Mouse (Mus musculus): ENCODE results near the gene Plgrkt.
"Not testable (repeated sequence)": the region's sequence is repeated elsewhere in the genome, so short reads cannot be mapped to it uniquely, and the experiment has no call there.

The Plgrkt gene

GRCm38 (mm10) chr19:29366969-29367622 is at the start of gene Plgrkt, which contains the start of gene Cd274:
TSS of gene Plgrkt (minus strand) at chr19:29367390.
TSS of gene Cd274 (plus strand) at chr19:29367455.
- DNase-seq (ENCODE audit: low read depth), result peak; percentile 96

DNA sequence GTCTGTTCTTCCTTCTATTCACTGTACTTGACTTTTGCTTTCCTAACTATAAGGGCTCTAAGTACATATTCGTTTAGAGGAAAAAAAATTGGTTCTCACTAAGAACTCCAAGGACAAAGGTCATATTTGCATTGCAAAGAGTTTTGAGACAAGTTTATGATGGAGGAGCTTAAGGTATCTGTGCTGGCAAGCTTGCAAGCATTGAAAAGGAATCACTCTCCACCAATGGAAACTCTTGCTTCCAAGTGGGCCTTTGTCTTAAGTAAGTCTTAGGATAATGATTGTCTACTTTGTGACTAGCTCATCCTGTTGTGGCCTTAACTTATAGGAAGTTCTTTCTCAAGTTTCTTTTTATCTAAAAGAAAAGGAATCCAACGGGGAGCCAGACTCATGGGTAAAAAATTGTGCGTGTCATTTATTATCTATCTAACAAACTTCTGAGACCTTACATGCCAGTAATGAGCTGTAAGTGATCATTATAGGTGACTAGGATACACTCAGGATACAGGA is 49.3 kb upstream of the Plgrkt start:
- DNase-seq (ENCODE audit: low read depth), result no peak

- DNase-seq (ENCODE audit: low read depth), result not testable (repeated sequence)
Measured at GRCm38 (mm10) chr19:29414917-29415316, 47.7 kb upstream of the Plgrkt start.

- no peak for DNase-seq (ENCODE audit: low read depth)
Measured at GRCm38 (mm10) chr19:29414513-29414912, 47.3 kb upstream of the Plgrkt start.

DNA sequence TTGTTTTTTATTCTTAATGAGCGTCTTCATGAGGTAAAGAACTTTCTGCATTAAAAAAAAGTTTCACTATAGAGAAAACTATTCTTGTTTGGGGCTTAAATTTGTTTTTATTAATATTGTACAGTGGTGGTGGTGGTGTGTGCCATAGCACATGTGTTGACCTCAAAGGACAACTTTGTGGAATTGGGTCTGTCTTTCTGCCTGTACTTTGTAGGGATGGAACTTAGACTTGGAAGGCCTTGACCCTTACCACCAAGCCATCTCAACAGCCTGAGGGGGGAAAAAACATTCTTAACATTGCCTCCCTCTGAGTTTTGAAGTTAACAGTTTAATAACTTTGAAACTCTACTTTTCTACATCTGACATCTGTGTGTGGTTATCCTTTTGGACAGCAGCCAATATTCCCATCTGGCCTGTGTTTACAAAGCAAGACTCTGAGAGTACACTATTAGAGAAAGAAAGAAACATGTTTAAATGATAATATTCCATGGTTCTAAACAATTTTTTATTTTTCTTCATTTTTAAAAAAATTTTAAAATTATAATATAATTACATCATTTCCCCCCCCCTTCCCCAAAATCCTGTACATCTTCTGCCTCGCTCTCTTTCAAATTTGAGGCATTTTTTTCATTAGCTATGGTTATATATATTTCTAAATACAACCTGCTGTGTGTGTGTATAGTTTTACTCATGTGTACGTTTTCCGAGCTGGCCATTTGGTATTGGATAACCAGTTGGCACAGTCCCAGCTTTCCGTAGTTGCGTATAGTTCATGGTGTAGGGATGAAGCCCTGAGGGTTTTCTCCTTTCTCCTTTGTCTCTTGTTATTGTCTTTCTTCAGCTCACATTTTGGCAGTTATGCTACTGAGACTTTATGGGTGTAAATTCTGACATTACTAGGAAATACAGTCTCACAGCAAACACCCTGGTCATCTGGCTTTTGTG is 45.6 kb upstream of the Plgrkt start:
- DNase-seq (ENCODE audit: low read depth), result no peak

- no peak for DNase-seq (ENCODE audit: low read depth)
Measured at GRCm38 (mm10) chr19:29410619-29411018, 43.4 kb upstream of the Plgrkt start, which contains the start of gene Pdcd1lg2. TSS of gene Pdcd1lg2 (plus strand) at chr19:29410919.

DNA sequence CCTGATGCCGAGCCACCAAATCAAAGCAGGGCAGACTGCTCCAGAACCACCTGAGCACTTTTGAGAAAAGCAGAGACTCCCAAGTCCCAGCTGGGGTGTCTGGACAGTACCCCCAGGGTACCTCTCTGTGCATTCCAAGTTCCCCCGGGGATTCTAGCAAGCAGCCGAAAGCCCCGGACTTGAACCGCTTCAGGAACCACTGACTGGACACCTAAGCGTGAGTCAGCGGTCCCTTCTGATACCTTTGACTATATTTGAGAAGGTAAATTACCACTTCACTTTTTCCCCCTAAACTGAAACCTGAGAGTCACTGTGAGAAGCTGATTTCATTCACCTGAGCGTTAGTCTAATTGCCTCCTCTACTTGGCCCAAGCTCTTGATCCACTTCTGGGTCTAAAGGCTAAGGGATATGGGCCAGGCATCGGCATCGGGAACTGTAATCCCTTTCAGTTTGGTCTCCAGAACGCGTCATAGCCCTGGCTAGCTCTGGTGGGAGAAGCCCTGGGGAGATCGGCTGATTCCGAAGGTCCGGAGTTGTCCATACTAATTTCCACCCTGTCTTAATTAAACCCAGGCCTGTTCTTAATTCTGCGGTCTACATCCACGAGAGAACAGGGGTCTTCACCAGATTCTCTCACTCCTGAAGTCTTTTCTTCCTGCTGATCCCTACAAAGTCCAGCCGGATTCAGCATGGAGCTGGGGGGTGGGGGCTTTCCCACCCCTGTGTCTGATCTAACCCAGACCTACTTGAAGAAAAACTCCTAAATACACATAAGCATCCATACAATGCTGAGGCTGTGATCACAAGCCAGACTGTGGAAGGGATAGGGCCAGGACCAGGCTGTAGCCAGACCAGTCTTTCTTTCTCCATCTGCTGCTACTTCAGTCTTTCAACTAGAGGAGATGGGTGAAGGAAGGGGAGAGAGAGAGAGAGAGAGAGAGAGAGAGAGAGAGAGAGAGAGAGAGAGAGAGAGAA is 39.1 kb upstream of the Plgrkt start:
- no peak for DNase-seq (ENCODE audit: low read depth)

GRCm38 (mm10) chr19:29405388-29405787 is 38.2 kb upstream of the Plgrkt start:
- DNase-seq (ENCODE audit: low read depth), result no peak

- DNase-seq (ENCODE audit: low read depth), result no peak
Measured at GRCm38 (mm10) chr19:29403251-29403650, 36.1 kb upstream of the Plgrkt start.

DNA sequence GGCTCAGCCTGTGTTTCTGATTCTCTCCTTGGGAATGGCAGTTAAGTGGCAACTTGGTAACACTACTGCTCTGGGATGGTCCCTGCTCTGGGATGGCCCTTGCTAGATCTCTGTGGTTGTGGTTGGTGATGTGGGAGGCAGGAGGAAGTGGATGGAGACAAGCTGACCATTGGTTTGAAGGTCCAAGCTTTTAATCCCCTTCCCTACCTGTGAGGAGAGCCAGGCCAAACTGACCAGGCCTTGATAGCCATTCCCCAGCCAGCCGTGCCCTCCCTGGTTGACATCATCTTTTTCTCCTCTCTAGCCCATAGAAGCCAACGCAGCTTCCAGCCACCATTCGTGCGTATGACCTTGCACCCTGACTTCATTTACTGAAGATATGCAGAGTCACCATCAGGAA is 35.4 kb upstream of the Plgrkt start:
- no peak for DNase-seq (ENCODE audit: low read depth)

DNA sequence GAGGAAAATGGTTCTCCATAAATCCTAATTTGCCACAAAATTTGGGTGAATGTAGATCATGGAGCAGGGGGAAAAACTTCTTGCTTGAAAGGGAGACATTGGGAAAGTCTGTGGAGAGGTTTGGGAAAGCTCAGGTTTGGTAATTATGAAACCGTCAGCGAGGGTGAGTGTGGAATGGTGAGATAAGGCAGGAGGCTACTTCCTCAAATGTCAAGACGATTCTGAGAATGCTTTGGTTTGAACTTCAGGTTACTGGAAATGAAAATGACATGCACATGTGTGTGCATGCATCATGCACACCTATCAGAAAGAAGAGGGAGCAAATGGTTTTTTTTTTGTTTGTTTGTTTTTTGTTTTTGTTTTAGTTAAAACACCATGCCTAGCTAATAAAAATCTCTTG is 33.3 kb upstream of the Plgrkt start:
- no peak for DNase-seq (ENCODE audit: low read depth)

DNA sequence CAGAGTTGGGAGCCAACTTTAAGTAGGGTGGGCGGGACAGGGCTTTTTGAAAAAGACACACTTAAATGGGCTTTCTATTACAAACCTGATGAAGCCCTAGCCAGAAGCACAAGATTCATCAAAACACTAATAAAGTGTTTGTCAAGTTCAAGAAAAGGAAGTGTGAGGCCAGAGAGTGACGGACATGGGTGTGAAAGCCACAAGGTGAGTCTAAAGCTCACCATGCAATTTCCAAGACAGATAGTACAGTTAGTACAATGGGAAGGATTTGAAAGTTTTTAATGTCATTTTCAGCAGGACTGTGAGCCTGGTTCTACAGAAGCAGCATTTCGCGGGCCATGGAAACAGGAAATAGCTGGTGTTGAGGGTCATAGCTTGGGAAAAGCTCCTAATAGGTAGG is 32.6 kb upstream of the Plgrkt start:
- no peak for DNase-seq (ENCODE audit: low read depth)

- DNase-seq (ENCODE audit: low read depth), result no peak
Measured at GRCm38 (mm10) chr19:29396353-29396752, 29.2 kb upstream of the Plgrkt start.

GRCm38 (mm10) chr19:29394721-29395120 is 27.5 kb upstream of the Plgrkt start:
- no peak for DNase-seq (ENCODE audit: low read depth)

- no peak for DNase-seq (ENCODE audit: low read depth)
Measured at GRCm38 (mm10) chr19:29393333-29393732, 26.1 kb upstream of the Plgrkt start.

DNA sequence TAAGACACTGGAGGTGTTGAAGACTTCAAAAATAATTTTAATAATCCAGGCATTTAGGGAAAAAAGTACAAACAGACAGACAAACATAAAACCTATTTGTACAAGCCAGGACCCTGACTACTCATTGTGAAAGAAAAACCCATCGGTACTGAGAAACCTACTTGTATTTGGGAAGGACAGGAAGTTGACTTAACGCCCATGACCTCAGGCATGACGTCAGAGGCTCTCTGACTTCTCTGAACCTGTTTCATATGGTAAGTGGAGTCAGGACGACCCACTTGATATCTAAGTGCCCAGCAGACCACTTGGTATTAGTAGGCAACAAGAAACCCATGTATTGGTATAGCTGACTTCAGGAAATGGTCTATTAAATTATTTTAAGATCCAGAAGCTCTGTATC is 24.1 kb upstream of the Plgrkt start:
- no peak for DNase-seq (ENCODE audit: low read depth)

GRCm38 (mm10) chr19:29390483-29390882 is 23.3 kb upstream of the Plgrkt start:
- no peak for DNase-seq (ENCODE audit: low read depth)

GRCm38 (mm10) chr19:29388818-29389217 is 21.6 kb upstream of the Plgrkt start:
- no peak for DNase-seq (ENCODE audit: low read depth)

GRCm38 (mm10) chr19:29385822-29386221 is 18.6 kb upstream of the Plgrkt start:
- DNase-seq (ENCODE audit: low read depth), result no peak

GRCm38 (mm10) chr19:29384994-29385393 is 17.8 kb upstream of the Plgrkt start:
- no peak for DNase-seq (ENCODE audit: low read depth)

- no peak for DNase-seq (ENCODE audit: low read depth)
Measured at GRCm38 (mm10) chr19:29384412-29384811, 17.2 kb upstream of the Plgrkt start.

DNA sequence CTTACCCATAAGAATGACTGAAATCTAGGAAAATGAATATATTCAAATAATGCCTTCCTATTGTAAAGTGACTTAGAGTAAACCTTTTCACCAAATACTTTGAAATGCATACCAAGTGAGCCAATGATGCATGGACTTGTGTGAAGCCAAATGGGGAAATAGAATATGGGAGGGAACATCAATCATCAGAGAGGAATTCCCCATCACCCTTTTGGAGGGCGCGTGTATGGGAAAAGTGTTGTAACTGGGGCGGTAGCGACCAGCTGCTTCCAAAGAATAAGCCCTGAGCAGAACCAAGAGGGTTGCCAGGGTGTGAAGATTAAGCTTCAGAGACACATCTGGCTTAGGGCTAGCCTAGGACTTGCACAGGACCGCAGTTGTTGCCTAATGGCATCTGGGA is 16.2 kb upstream of the Plgrkt start:
- no peak for DNase-seq (ENCODE audit: low read depth)

All from naive thymus-derived CD4-positive, alpha-beta T cell, adult 2 months (primary cell).